Mouse (Mus musculus) E14TG2a.4 (cell line): ENCODE measurements around the gene Ldlrap1.

ENCODE experiments used
- CTCF ChIP-seq: conservative IDR thresholded peaks from 2 replicates; pipeline ENCODE4 v1.5.1; 2014; ENCODE audit warnings: low read length
- NANOG ChIP-seq: IDR thresholded peaks from 2 replicates; pipeline ENCODE4 v1.6.1; 2014; ENCODE audit warnings: borderline replicate concordance, low read length, mixed read lengths

GRCm38 (mm10) chr4:134749301-134750030, 18.4 kb downstream of the Ldlrap1 start:
- TF ChIP-seq CTCF = peak; percentile 82
- TF ChIP-seq NANOG = no peak
